8 mouse cellular contexts compared by ENCODE assay signal in genomic region chr8:91132731-91133130, GRCm38 (mm10).
DNase-seq lines count a peak whose midpoint lies in the region; ATAC-seq and TF ChIP-seq lines count a peak whose summit lies in the region.

No protein-coding gene starts in this region.

- H3K27ac ChIP-seq in lung, embryonic 15.5 days, result peak overlapping the region; percentile 88; the same call in 1 of the 2 replicates
- H3K27ac ChIP-seq in forebrain, embryonic 13.5 days, result no peak overlapping the region
- no peak overlapping the region for H3K27ac ChIP-seq in limb, embryonic 12.5 days
- 0 out of 2 replicates have a peak overlapping the region, but pooled peaks have one; percentile 61 for H3K27ac ChIP-seq in small intestine, adult 2 months (ENCODE audit: insufficient read depth, low read depth, low read length)

- no peaks in the 10 kb centered on the region for H3K9me3 ChIP-seq in lung, embryonic 15.5 days
- no peaks in the 10 kb centered on the region for H3K9me3 ChIP-seq in forebrain, embryonic 13.5 days (replicated peaks)
- H3K9me3 ChIP-seq in limb, embryonic 12.5 days, result no peaks in the 10 kb centered on the region

- intact Hi-C loops in left cerebral cortex, postnatal 36 days (cut with DNase I), result no loop called here

- DNase-seq in lung, postnatal 14 days, result no peak
- DNase-seq in right cerebral cortex, postnatal 36 days (ENCODE audit: low spot score in 2 of 2), result no peak
- no peak for DNase-seq in yolk sac, embryonic 10.5 days (ENCODE audit: low spot score)
- no peak for DNase-seq in left cerebral cortex, postnatal 36 days (ENCODE audit: low spot score in 2 of 2)

- no peak for TF ChIP-seq CTCF in small intestine, adult 2 months (IDR thresholded peaks at IDR 0.05; ENCODE audit: extremely low read depth, insufficient read length, insufficient replicate concordance, low read depth, low read length)

- peaks cover 16% of the 10 kb centered on the region for H3K4me1 ChIP-seq in lung, embryonic 15.5 days
- peaks cover 17% of the 10 kb centered on the region for H3K4me1 ChIP-seq in forebrain, embryonic 13.5 days
- peaks cover 16% of the 10 kb centered on the region for H3K4me1 ChIP-seq in limb, embryonic 12.5 days (replicated peaks)
- H3K4me1 ChIP-seq in small intestine, adult 2 months (ENCODE audit: control insufficient read depth, insufficient read depth, insufficient read length, low read length), result no peaks in the 10 kb centered on the region

- WGBS in lung, embryonic 15.5 days, result 63% methylated on average over 4 of the region's 4 CpGs
- WGBS in forebrain, embryonic 13.5 days, result 77% methylated on average over 4 of the region's 4 CpGs
- 83% methylated on average over 4 of the region's 4 CpGs for WGBS in limb, embryonic 12.5 days
- WGBS in small intestine, adult 2 months, result 48% methylated on average over 4 of the region's 4 CpGs

- H3K4me3 ChIP-seq in lung, embryonic 15.5 days, result peak overlapping the region; percentile 88
- H3K4me3 ChIP-seq in forebrain, embryonic 13.5 days, result peak overlapping the region; percentile 92
- H3K4me3 ChIP-seq in limb, embryonic 12.5 days (replicated peaks), result peak overlapping the region; percentile 86
- no peak overlapping the region for H3K4me3 ChIP-seq in small intestine, adult 2 months (ENCODE audit: low read depth, low read length)

- peak overlapping the region; percentile 77 for H3K4me2 ChIP-seq in lung, embryonic 15.5 days
- H3K4me2 ChIP-seq in forebrain, embryonic 13.5 days, result peak overlapping the region; percentile 78
- H3K4me2 ChIP-seq in limb, embryonic 12.5 days, result peak overlapping the region; percentile 90

- peak overlapping the region; percentile 70 for H3K9ac ChIP-seq in lung, embryonic 15.5 days
- peak overlapping the region; percentile 90 for H3K9ac ChIP-seq in forebrain, embryonic 13.5 days
- H3K9ac ChIP-seq in limb, embryonic 12.5 days (replicated peaks), result no peak overlapping the region

- peaks cover 18% of the 10 kb centered on the region for H3K36me3 ChIP-seq in lung, embryonic 15.5 days
- peaks cover 27% of the 10 kb centered on the region for H3K36me3 ChIP-seq in forebrain, embryonic 13.5 days (ENCODE audit: poor library complexity, severe bottlenecking)
- H3K36me3 ChIP-seq in limb, embryonic 12.5 days, result peaks cover 27% of the 10 kb centered on the region
- peaks cover 15% of the 10 kb centered on the region for H3K36me3 ChIP-seq in small intestine, adult 2 months (ENCODE audit: control insufficient read depth, insufficient read depth, low read length)

- no peak for ATAC-seq in lung, embryonic 15.5 days (ENCODE audit: borderline replicate concordance, extremely low read depth, low FRiP score, low TSS enrichment)
- ATAC-seq in forebrain, embryonic 13.5 days, result no peak
- no peak for ATAC-seq in limb, embryonic 12.5 days (ENCODE audit: insufficient number of reproducible peaks, insufficient read depth, low FRiP score, low TSS enrichment, low read depth)

- no peaks in the 10 kb centered on the region for H3K27me3 ChIP-seq in lung, embryonic 15.5 days
- H3K27me3 ChIP-seq in forebrain, embryonic 13.5 days, result no peaks in the 10 kb centered on the region
- no peaks in the 10 kb centered on the region for H3K27me3 ChIP-seq in limb, embryonic 12.5 days
- H3K27me3 ChIP-seq in small intestine, adult 2 months (ENCODE audit: control insufficient read depth, insufficient read depth, low read length), result no peaks in the 10 kb centered on the region

- no peak for TF ChIP-seq POLR2A in small intestine, adult 2 months (IDR thresholded peaks at IDR 0.05; ENCODE audit: low read depth, low read length)

Comparison
In these comparisons a context has a peak if more than half of its experiments do, and no peak if none do; other contexts are left out.
1. H3K27ac ChIP-seq: peak in lung, embryonic 15.5 days (single experiment) and small intestine, adult 2 months (single experiment); none in forebrain, embryonic 13.5 days (single experiment) and limb, embryonic 12.5 days (single experiment).
2. Peak in every context shown above with its lines, with median percentiles within 50 percentile points of each other: H3K4me2 ChIP-seq.